In genomic region chr17:86194921-86195320, GRCm38 (mm10) we compare ENCODE assay signal across 16 mouse cellular contexts.
"Had no signal": no experiment of that assay in that cellular context is flagged by ENCODE, and none has a peak within 500 bp of the region (broad histone marks: within the 10 kb centered on the region; RNA-seq: fewer than 3 reads in every experiment).

No protein-coding gene starts in this region.

- H3K4me1 ChIP-seq: lung, embryonic 15.5 days; midbrain, embryonic 15.5 days; neural tube, embryonic 12.5 days; stomach, embryonic 15.5 days had no signal

- H3K27me3 ChIP-seq: liver, embryonic 13.5 days; lung, embryonic 15.5 days; megakaryocyte, embryonic 14.5 days; midbrain, embryonic 15.5 days; neural tube, embryonic 12.5 days; stomach, embryonic 15.5 days had no signal

- H3K4me3 ChIP-seq: left cerebral cortex, adult 2 months; limb, embryonic 10.5 days; liver, embryonic 13.5 days; lung, embryonic 15.5 days; megakaryocyte, embryonic 14.5 days; midbrain, embryonic 15.5 days; neural tube, embryonic 12.5 days; stomach, embryonic 15.5 days had no signal

- DNase-seq: liver, embryonic 13.5 days; liver, postnatal 0 days; lung, postnatal 14 days; retina, postnatal 1 day; right cerebral cortex, postnatal 4 days; thymus, postnatal 25 days had no signal

- H3K4me2 ChIP-seq: liver, embryonic 13.5 days; lung, embryonic 15.5 days; midbrain, embryonic 11.5 days; midbrain, embryonic 15.5 days; neural tube, embryonic 12.5 days; stomach, embryonic 15.5 days had no signal

- H3K9ac ChIP-seq: liver, embryonic 13.5 days; liver, postnatal 0 days; lung, embryonic 15.5 days; midbrain, embryonic 15.5 days; neural tube, embryonic 12.5 days; stomach, embryonic 15.5 days had no signal

- H3K27ac ChIP-seq: left cerebral cortex, adult 2 months; limb, embryonic 10.5 days; liver, embryonic 13.5 days; lung, embryonic 15.5 days; macrophage; midbrain, embryonic 15.5 days; neural tube, embryonic 12.5 days; stomach, embryonic 15.5 days had no signal

- ATAC-seq: intestine, embryonic 16.5 days; liver, postnatal 0 days; midbrain, embryonic 15.5 days had no signal

- H3K36me3 ChIP-seq: limb, embryonic 10.5 days; liver, embryonic 13.5 days; lung, embryonic 15.5 days; midbrain, embryonic 15.5 days; neural tube, embryonic 12.5 days; stomach, embryonic 15.5 days had no signal

- H3K9me3 ChIP-seq: limb, embryonic 10.5 days; liver, embryonic 13.5 days; lung, embryonic 15.5 days; megakaryocyte, embryonic 14.5 days; midbrain, embryonic 15.5 days; neural tube, embryonic 12.5 days; stomach, embryonic 15.5 days had no signal
